Mouse (Mus musculus): Measurements from ENCODE around the gene Ipmk. TPM values are rescaled to one million over a fixed set of nuclear protein-coding genes. Genes with fewer than 3 reads are reported as not detected.

Ipmk gene
- polyA plus RNA-seq, 1 experiment: 17.5 TPM

GRCm38 (mm10) chr10:71472033-71472432, 124.5 kb downstream of the Ipmk start:
- TF ChIP-seq POLR2A (IDR thresholded peaks at IDR 0.05; ENCODE audit: borderline replicate concordance, insufficient read depth, low read length) (no peak), CTCF (IDR thresholded peaks at IDR 0.05; ENCODE audit: borderline replicate concordance, insufficient read depth, low read depth, low read length) (no peak)
- DNase-seq: no peak
- Histone ChIP-seq H3K27ac (ENCODE audit: insufficient read depth, low read length) (no peak overlapping the region), H3K27me3 (ENCODE audit: control insufficient read depth, insufficient read depth, low read length) (no peaks in the 10 kb centered on the region; the same call in 1 of the 2 replicates), H3K4me3 (replicated peaks; ENCODE audit: insufficient read depth, low read depth, low read length) (no peak overlapping the region), H3K4me1 (ENCODE audit: control insufficient read depth, insufficient read depth, low read length) (peaks cover 7% of the 10 kb centered on the region)
- WGBS: 97% methylated on average over 6 of the region's 6 CpGs

DNA sequence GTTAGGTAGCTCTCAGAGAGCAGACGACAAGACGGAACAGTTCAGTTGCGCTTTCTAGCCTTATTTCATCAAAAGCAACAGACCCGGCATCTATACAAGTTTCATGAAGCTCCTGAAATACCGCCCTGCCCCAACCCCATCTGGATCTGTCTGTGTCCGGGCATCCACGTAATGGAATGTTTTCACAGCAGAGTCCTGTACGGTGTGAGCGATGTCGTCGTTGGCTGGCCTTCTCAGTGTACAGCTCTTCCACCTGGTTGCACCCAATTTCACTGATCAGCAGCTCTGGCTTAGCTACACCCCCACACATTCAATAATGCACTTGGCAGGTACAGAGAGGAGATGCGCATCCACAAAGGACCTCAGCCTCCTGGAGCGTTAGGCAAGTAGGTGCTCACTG, 126.0 kb downstream of the Ipmk start:
- DNase-seq: no peak
- WGBS: 43% methylated on average over 13 of the region's 13 CpGs

DNA sequence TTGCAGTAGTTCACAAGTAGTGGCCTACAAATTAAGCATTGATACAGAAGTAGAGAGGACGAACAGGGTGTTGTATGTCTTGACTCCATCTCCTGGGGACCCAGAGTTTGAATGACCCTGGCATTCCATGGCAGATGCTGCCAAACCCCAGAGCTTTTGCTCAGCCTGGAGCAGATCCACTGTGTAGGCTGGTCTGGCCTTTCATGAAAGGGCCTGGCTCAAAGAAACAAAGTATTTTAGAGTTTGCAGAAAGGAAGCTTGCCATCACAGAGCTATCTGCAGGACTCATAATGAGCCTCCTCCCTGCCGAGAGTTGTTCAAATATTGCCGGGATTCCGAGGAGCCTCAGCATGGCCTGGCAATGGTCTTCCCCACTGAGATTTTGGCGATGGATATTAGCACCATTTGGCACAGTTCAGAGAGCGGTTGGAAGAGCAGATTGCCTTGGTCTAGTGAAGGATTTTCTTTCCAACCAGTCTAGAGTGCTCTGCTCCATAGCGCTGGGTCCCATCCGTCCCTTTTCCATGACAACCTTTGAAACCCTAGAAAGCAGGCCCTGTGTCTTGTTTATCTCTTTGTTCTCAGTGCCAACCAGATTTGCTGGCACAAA, 129.0 kb downstream of the Ipmk start:
- 7% methylated on average over 8 of the region's 8 CpGs for WGBS
- H3K27me3 ChIP-seq (ENCODE audit: control insufficient read depth, insufficient read depth, low read length): no peaks in the 10 kb centered on the region; the same call in 1 of the 2 replicates
- H3K4me3 ChIP-seq (replicated peaks; ENCODE audit: insufficient read depth, low read depth, low read length): no peak overlapping the region
- TF ChIP-seq CTCF (IDR thresholded peaks at IDR 0.05; ENCODE audit: borderline replicate concordance, insufficient read depth, low read depth, low read length) (no peak), POLR2A (IDR thresholded peaks at IDR 0.05; ENCODE audit: borderline replicate concordance, insufficient read depth, low read length) (no peak)
- H3K27ac ChIP-seq (ENCODE audit: insufficient read depth, low read length): no peak overlapping the region
- DNase-seq: peak; percentile 74 to 90
- H3K4me1 ChIP-seq (ENCODE audit: control insufficient read depth, insufficient read depth, low read length): peaks cover 10% of the 10 kb centered on the region

More for the DNA sequence above, 126.0 kb downstream of the Ipmk start:
- H3K27me3 ChIP-seq (ENCODE audit: control insufficient read depth, insufficient read depth, low read length): no peaks in the 10 kb centered on the region; the same call in 1 of the 2 replicates
- H3K27ac ChIP-seq (ENCODE audit: insufficient read depth, low read length): no peak overlapping the region
- TF ChIP-seq POLR2A (IDR thresholded peaks at IDR 0.05; ENCODE audit: borderline replicate concordance, insufficient read depth, low read length) (no peak), CTCF (IDR thresholded peaks at IDR 0.05; ENCODE audit: borderline replicate concordance, insufficient read depth, low read depth, low read length) (no peak)
- peaks cover 10% of the 10 kb centered on the region for H3K4me1 ChIP-seq (ENCODE audit: control insufficient read depth, insufficient read depth, low read length)
- H3K4me3 ChIP-seq (replicated peaks; ENCODE audit: insufficient read depth, low read depth, low read length): no peak overlapping the region

- no peak for DNase-seq
- WGBS: 25% methylated on average over 4 of the region's 4 CpGs
- TF ChIP-seq CTCF (IDR thresholded peaks at IDR 0.05; ENCODE audit: borderline replicate concordance, insufficient read depth, low read depth, low read length) (no peak), POLR2A (IDR thresholded peaks at IDR 0.05; ENCODE audit: borderline replicate concordance, insufficient read depth, low read length) (no peak)
- Histone ChIP-seq H3K4me3 (replicated peaks; ENCODE audit: insufficient read depth, low read depth, low read length) (no peak overlapping the region), H3K4me1 (ENCODE audit: control insufficient read depth, insufficient read depth, low read length) (peaks cover 10% of the 10 kb centered on the region), H3K27me3 (ENCODE audit: control insufficient read depth, insufficient read depth, low read length) (no peaks in the 10 kb centered on the region), H3K27ac (ENCODE audit: insufficient read depth, low read length) (no peak overlapping the region)
Observed at GRCm38 (mm10) chr10:71477147-71477546, 129.6 kb downstream of the Ipmk start.

GRCm38 (mm10) chr10:71479700-71480325, 132.2 kb downstream of the Ipmk start:
- 8% methylated on average over 8 of the region's 8 CpGs for WGBS
- peak; percentile 58 to 75 for DNase-seq
- TF ChIP-seq POLR2A (IDR thresholded peaks at IDR 0.05; ENCODE audit: borderline replicate concordance, insufficient read depth, low read length): no peak
- TF ChIP-seq CTCF (IDR thresholded peaks at IDR 0.05; ENCODE audit: borderline replicate concordance, insufficient read depth, low read depth, low read length): peak; percentile 98
- H3K4me1 ChIP-seq (ENCODE audit: control insufficient read depth, insufficient read depth, low read length): peaks cover 10% of the 10 kb centered on the region
- no peak overlapping the region for H3K27ac ChIP-seq (ENCODE audit: insufficient read depth, low read length)
- H3K4me3 ChIP-seq (replicated peaks; ENCODE audit: insufficient read depth, low read depth, low read length): no peak overlapping the region
- H3K27me3 ChIP-seq (ENCODE audit: control insufficient read depth, insufficient read depth, low read length): no peaks in the 10 kb centered on the region

Other genes starting within 250 kb of the Ipmk start
- 2.6 and 3.3 TPM in 2 replicates for gene Bicc1, start 188.1 kb upstream of the Ipmk start, polyA plus RNA-seq (2012; rRNA removed)
- 23.0 and 27.2 TPM in 2 replicates for gene Tfam, start 109.5 kb upstream of the Ipmk start, polyA plus RNA-seq (2012; rRNA removed)
- gene Ube2d1, start 62.5 kb upstream of the Ipmk start, polyA plus RNA-seq (2012; rRNA removed): 123 and 127 TPM in 2 replicates
- 210 and 212 TPM in 2 replicates for gene Cisd1, start 2.8 kb upstream of the Ipmk start, polyA plus RNA-seq (2012; rRNA removed)

All from cerebellum, adult 2 months (tissue).